Mouse (Mus musculus): ENCODE data around the gene Phc2.

GRCm38 (mm10) chr4:128684108-128684507 lies 29.6 kb downstream of the Phc2 start:
- no peak for TF ChIP-seq CHD2 (IDR thresholded peaks at IDR 0.05; ENCODE audit: low read depth, low read length)
- no peak for TF ChIP-seq ZC3H11A (IDR thresholded peaks at IDR 0.05; ENCODE audit: borderline replicate concordance, low read depth, low read length)
- no peak for TF ChIP-seq MAFK (IDR thresholded peaks at IDR 0.05; ENCODE audit: insufficient read depth, low read depth, low read length)
- TF ChIP-seq ZNF384 (IDR thresholded peaks at IDR 0.05; ENCODE audit: low read depth, low read length): no peak

Measured in ES-E14 (cell line).